Mouse (Mus musculus): ENCODE results near the gene Slc9a9.

Gene Slc9a9

GRCm38 (mm10) chr9:94685640-94686039 lies 15.9 kb downstream of the Slc9a9 start:
- DNase-seq = no peak

DNA sequence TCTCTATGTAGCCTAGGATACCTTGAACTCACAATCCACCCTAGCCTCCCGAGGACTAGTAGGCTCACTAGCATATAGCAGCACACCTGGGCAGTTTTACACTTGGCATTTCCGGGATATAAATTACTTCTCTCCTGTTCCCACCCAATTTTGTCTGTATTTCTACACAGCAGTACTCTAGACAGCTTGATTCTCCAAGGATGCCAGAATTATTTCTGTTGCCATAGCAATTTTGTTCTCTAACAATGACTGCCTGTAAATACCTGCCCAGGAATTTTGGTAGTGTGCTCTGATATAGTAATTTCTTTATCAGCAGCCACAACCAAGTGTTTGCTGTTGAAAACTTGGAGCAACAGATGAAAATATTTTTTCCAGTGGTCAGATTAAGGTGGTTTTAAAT lies 16.7 kb downstream of the Slc9a9 start:
- no peak for DNase-seq

DNA sequence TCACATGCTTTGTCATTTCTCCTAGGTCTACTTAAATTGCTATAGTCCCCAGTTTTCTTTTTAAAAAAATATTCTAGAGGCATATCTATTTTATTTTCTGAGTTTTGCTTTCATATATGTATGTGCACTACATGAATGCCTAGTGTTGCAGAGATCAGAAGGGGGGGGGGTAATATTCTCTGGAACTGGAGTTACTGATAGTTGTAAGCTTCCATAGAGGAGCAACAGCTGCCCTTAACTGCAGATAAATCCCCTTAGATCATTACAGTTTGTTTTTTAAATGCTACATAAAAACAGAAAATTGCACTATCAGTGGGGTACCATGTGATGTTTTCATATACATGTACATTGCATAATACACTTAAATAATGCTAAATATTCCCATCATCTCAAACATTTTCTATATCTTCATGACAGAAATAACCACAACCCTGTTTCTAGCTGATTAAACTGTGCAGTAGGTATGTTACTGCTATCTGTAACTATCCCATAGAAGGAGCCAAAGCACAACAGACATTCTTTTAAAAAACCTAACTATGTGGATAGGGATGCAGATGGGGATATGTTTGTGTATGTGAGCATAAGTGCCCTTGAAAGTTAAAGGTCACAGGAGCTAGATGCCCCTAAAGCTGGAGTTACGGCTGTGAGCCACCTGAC lies 17.6 kb downstream of the Slc9a9 start:
- no peak for DNase-seq

GRCm38 (mm10) chr9:94691311-94692087 lies 21.8 kb downstream of the Slc9a9 start:
- DNase-seq = no peak

DNA sequence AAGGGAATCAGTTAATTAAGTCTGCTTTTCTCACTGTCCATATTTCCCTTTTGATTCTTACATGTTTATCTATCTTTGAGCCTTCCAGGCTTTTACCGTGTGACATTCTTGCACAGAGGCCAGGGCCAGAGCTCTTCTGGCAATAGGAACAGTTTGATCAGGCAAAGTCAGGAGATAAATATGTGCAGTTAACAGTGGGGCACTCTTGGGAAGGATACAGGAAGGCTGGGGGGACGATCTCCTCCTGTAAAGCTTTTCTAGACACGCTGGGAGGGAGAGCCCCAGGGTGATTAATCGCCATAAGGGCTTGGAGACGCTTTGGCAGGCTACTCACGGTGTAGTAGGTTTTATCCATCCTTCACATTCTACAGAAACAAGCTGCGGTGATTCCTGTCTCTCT lies 22.4 kb downstream of the Slc9a9 start:
- DNase-seq = peak in 1 of 2 experiments; percentile 24

GRCm38 (mm10) chr9:94694243-94694642 lies 24.5 kb downstream of the Slc9a9 start:
- DNase-seq = no peak

DNA sequence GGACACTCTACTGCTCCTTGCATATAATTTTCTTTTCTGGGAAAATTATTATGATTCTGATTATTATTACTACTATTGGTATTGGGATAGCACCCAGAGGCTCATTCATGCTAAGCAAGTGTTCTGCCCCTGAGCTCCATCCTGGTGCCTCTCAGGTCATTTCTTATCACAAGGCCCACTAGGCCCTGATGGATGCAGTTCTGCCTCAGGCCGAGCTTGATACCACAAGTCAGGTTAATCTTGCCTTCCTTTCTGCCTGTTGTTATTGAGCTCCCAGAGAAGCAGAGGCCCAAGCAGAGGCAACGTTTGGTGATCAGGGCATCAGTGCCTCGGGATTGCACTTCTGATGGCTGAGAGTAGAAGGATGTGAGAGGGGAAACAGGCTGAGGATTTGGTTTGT lies 25.3 kb downstream of the Slc9a9 start:
- DNase-seq = no peak

DNA sequence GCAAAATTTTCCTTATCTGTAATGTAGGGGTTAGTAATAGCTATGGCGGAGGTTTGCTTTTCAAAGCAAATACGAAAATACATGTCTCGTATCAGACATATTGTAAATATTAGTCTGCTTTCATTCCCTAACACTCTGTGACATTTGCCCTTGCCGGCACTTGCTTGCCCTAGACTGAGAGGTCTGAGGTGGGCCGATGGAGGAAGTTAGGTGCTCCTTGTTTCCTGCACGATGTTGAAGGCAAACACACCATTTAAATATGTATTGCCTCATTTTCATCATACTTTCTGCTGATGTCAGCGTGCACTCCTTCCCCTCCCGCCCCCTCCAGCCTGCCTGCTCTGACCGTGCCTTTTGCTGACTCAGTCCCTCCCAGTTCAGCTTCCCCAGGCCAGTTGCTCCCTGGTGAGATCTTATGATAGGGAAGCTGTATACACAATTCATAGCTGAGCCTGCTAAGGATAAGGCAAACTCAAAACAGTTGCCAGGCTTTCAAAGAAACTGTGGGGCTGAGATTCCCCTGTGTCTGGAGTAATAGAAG lies 26.9 kb downstream of the Slc9a9 start:
- DNase-seq = no peak

DNA sequence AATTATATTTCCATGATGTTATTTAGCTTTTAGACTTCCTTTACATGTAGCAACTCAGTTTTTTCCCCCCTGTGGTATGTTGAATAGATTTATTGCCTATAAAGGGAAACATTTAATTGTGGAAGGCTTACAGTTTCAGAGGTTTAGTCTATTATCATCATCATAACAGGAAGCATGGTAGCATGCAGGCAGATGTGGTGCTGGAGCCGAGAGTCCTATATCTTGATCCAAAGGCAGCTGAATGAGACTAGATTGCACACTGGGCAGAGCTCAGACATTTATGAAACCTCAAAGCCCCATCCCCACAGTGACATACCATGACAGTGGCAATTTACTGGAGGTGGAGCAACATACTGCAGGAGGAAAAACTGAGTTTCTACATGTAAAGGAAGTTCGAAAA lies 28.5 kb downstream of the Slc9a9 start:
- no peak for DNase-seq

- peak; percentile 51 to 59 for DNase-seq
Measured at GRCm38 (mm10) chr9:94700549-94700948, 30.8 kb downstream of the Slc9a9 start.

DNA sequence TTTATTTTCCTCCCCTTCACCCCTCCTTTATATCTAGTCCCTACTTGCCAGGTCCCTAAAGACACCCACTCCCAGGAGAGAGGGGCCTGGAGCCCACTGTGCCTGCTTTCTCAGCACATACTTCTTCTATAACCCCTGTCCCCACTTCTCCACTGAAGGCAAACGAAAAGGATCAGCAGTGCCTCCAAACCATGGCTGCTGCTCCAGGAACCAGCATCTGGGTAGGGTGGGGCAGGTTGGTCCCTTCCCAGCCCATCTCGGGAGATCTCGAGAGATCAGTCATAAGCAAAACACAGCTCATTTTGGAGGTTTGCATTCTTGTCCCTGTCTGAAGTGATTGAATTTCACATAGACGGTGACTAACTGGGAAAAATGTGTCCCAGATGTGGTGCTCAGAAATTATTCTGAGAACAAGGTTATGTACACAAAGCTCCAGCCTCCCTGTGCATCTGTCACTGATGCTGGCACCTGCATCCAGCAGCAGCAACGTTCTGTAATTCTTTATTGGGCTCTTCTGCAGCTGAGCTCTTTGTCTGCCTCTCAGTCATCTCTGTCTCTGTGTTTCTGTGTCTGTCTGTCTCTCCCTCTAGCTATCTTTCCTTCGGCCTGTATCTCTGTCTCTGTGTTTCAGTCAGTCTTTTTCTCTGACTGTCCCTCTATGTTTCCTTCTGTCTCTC lies 31.6 kb downstream of the Slc9a9 start:
- no peak for DNase-seq

- DNase-seq = peak; percentile 22 to 29
Measured at GRCm38 (mm10) chr9:94701965-94702634, 32.4 kb downstream of the Slc9a9 start.

GRCm38 (mm10) chr9:94704986-94705757 lies 35.5 kb downstream of the Slc9a9 start:
- peak; percentile 36 to 54 for DNase-seq

DNA sequence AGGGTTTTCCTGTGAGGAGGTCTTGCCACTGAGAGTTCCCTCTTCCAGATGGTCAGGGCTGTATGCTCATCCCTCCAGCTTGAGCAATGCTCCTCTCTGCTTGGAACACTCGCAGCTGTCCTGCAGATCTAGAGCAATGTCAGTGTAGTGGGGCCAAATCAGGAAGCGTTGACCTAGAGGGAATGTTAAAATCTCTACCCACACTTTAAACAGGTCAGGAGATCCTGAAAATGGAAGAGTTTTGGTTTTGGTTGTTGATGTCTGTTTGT lies 36.0 kb downstream of the Slc9a9 start:
- DNase-seq = peak; percentile 33 to 50

DNA sequence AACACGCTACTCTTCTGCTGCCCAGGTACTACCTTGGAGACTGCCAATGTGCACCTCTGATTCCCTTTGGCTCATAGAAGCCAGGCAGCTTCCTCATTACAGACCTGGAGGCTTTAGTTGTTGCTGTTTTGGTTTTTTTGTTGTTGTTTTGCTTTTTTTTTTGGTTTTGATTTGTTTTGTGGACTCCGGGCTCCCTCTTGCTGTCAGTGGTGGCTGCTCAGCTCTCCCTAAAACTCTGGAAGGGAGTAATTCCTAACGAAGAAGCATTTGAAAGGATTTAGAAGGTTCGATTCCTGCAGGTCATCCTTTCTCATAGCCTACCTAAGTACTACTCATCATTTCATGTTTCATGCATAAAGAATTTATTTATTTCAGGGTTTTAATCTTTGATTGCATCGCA lies 42.4 kb downstream of the Slc9a9 start:
- DNase-seq = no peak

- no peak for DNase-seq
Measured at GRCm38 (mm10) chr9:94716695-94717094, 47.0 kb downstream of the Slc9a9 start.

- no peak for DNase-seq
Measured at GRCm38 (mm10) chr9:94723631-94724030, 53.9 kb downstream of the Slc9a9 start.

- DNase-seq = no peak
Measured at GRCm38 (mm10) chr9:94725121-94725520, 55.4 kb downstream of the Slc9a9 start.

GRCm38 (mm10) chr9:94727457-94727856 lies 57.7 kb downstream of the Slc9a9 start:
- DNase-seq = peak; percentile 35 to 42

DNA sequence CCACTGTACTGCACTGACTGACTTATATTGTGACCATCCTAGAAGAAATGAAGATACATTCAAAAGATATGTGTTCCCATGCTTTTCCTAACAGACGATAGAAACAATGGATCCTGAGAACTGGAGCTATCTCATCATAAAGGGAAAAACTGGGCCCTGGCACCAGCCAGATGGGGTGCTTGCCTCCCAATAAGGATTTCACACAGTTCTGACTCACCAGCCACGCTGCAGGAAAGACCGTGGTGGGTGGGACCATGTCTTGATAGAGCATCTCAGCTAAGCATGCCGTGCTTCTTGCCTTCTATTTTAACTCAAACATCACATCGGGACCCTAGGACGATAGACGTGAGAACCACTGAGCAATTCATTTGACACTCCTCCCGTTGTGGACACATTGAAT lies 60.7 kb downstream of the Slc9a9 start:
- DNase-seq = no peak

DNA sequence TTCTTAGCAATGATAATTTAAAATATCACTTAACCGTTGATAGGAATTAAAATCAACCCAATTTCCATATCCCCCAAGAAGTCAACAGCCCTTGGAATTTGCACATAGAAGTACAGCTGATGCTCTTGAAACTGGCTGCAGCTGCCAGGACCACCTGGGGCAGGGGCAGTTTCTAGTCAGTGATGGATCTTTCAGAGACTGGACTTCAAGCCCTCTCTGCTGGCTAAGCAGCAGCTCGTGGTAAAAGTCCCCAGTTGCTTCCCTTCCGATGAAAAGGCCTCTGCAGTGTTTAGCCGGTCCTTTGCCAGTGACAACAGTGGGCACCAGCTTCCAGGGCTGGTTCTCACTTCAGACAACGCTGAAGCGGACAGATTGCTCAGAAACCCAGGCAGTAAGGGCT lies 62.4 kb downstream of the Slc9a9 start:
- DNase-seq = no peak

DNA sequence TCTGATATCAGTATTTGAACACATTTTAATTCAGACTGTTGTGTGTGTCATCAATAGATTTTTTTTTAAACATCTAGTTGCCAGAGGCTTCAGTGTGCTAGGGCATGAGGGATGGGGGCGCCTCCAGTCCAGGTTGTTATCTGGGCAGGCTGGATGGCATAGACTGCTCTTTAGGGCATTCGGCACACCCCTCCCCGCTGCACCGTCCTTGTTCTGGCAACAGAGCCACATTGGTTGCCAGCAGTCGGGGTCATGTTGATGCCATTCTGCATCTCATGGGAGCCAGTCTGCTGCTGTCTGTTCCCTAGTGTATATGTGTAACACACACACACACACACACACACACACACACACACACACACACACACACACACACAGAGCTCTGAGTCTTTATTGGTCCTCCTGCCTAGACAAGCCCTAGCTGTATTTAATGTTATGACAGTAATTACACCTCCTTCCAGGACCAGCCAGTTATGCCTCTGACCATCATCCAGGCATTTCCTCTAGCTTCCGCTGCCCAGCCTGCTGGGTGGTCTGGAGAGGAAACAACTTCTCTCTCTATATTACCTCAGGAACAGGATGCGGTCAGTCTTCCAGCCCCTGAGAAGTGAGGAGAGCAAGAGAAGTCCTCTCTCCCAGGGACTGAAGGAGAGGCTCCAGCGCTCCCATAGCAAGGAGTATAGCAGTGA lies 63.0 kb downstream of the Slc9a9 start:
- DNase-seq = peak in 1 of 2 experiments; percentile 11

Measured in cerebellum, adult 18-20 months (tissue).